Mouse (Mus musculus) G1E (cell line): ENCODE data around the gene Kcnk3.

Experiments
- CTCF ChIP-seq: IDR thresholded peaks from 2 replicates; pipeline ENCODE4 v1.5.1; 2012; ENCODE audit warnings: low read depth, low read length, inconsistent platforms, mixed read lengths
- TAL1 ChIP-seq: conservative IDR thresholded peaks from 2 replicates; pipeline ENCODE4 v1.6.1; 2012; ENCODE audit warnings: low read depth, low read length, inconsistent platforms, mixed read lengths

- TF ChIP-seq CTCF (no peak), TAL1 (no peak)
Observed at GRCm38 (mm10) chr5:30577654-30578310, 10.2 kb upstream of the Kcnk3 start.
